Mouse (Mus musculus) heart, adult 2 months (tissue): ENCODE measurements around the gene Sp1.

Experiments
- CTCF ChIP-seq: fragments of 200-600 bp; IDR thresholded peaks from 2 replicates; pipeline ENCODE4 v1.8.1; 2022; ENCODE audit warnings: antibody characterized with exemption, mild to moderate bottlenecking, moderate library complexity
- EP300 ChIP-seq: fragments of 200-500 bp; IDR thresholded peaks from 2 replicates; pipeline ENCODE4 v1.6.1; 2011; ENCODE audit warnings: low read depth, low read length, control low read depth; ENCODE audit not compliant: insufficient read depth
- POLR2A ChIP-seq: fragments of 200-500 bp; IDR thresholded peaks from 2 replicates; pipeline ENCODE4 v1.6.1; 2011; ENCODE audit warnings: mild to moderate bottlenecking, low read depth, low read length, control low read depth; ENCODE audit not compliant: insufficient read depth

DNA sequence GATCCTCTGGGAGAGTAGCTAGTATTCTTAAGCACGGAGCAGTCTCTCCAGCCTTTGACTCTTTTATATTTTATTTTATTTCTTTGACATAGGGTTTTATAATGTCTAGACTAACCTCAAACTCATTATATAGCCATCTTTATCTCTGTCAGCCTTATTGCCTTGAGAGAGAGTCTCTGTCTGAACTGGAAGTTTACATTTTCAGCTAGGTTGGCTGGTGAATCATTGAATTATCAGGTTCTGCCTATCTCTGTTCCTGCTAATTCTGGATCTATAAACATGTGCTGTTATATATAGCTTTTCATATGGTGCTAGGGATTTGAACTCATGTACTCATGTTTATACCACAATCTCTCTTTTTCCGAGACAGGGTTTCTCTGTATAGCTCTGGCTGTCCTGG lies 11.6 kb downstream of the Sp1 start:
- TF ChIP-seq CTCF (no peak), POLR2A (no peak), EP300 (no peak)
